Mouse (Mus musculus) hindbrain, embryonic 11.5 days (tissue): ENCODE measurements around the gene Casp9. TPM values are rescaled to one million over a fixed set of nuclear protein-coding genes. Genes with fewer than 3 reads are reported as not detected.

Experiments used
- ATAC-seq: fragments of 200-750 bp; cut with Nextera tagmentation; 2 replicates; pipeline ENCODE4 v1.8.0; 2017; ENCODE audit warnings: mild to moderate bottlenecking, moderate TSS enrichment, moderate library complexity; ENCODE audit not compliant: low FRiP score
- DNase-seq: peaks from one replicate; pipeline ENCODE4 v3.0.0-alpha.2; 2015; ENCODE audit warnings: low spot score
- H3K27ac ChIP-seq: fragments of 300-500 bp; sonication (generic); 2 replicates; pipeline ENCODE4 v1.5.1; 2014; ENCODE audit warnings: mild to moderate bottlenecking, low read depth, low read length
- H3K27me3 ChIP-seq: fragments of 300-500 bp; sonication (generic); 2 replicates; pipeline ENCODE4 v1.6.1; 2014; ENCODE audit warnings: mild to moderate bottlenecking, low read length, moderate library complexity, mixed read lengths; ENCODE audit not compliant: control insufficient read depth, insufficient read depth
- H3K36me3 ChIP-seq: fragments of 300-500 bp; sonication (generic); 2 replicates; pipeline ENCODE4 v1.6.1; 2014; ENCODE audit warnings: mild to moderate bottlenecking, low read length, moderate library complexity, mixed read lengths; ENCODE audit not compliant: control insufficient read depth, insufficient read depth
- H3K4me1 ChIP-seq: fragments of 300-500 bp; sonication (generic); replicated peaks from 2 replicates; pipeline ENCODE4 v1.6.1; 2014; ENCODE audit warnings: low read length, mixed read lengths; ENCODE audit not compliant: control insufficient read depth, insufficient read depth
- H3K4me2 ChIP-seq: fragments of 300-500 bp; sonication (generic); replicated peaks from 2 replicates; pipeline ENCODE4 v1.6.1; 2014; ENCODE audit warnings: mild to moderate bottlenecking, low read depth, low read length
- H3K4me3 ChIP-seq: fragments of 300-500 bp; sonication (generic); 2 replicates; pipeline ENCODE4 v1.5.1; 2014; ENCODE audit warnings: low read depth, low read length
- H3K9ac ChIP-seq: fragments of 300-500 bp; sonication (generic); 2 replicates; pipeline ENCODE4 v1.6.1; 2014; ENCODE audit warnings: low read depth, low read length
- H3K9me3 ChIP-seq: fragments of 300-500 bp; sonication (generic); 2 replicates; pipeline ENCODE4 v1.6.1; 2016; ENCODE audit warnings: low read length; ENCODE audit not compliant: control insufficient read depth
- WGBS: fragments of 180-500 bp; shearing (Covaris S2); extraction: QIAGEN DNeasy Blood & Tissue Kit; methylation state at CpG from one replicate; pipeline ENCODE4 v1.1.7; 2014; 5-methylcytosine and 5-hydroxymethylcytosine counted together
- polyA plus RNA-seq: library from polyadenylated mRNA; unstranded; fragments of >200 nt; fragmentation: Nextera tagmentation; extraction: Ambion mirVana; gene quantifications from 2 replicates; pipeline ENCODE4 v1.2.1, GENCODE M21; 2014

Casp9 gene
- polyA plus RNA-seq, 1 experiment from 2014 or later = 17.3 TPM

DNA sequence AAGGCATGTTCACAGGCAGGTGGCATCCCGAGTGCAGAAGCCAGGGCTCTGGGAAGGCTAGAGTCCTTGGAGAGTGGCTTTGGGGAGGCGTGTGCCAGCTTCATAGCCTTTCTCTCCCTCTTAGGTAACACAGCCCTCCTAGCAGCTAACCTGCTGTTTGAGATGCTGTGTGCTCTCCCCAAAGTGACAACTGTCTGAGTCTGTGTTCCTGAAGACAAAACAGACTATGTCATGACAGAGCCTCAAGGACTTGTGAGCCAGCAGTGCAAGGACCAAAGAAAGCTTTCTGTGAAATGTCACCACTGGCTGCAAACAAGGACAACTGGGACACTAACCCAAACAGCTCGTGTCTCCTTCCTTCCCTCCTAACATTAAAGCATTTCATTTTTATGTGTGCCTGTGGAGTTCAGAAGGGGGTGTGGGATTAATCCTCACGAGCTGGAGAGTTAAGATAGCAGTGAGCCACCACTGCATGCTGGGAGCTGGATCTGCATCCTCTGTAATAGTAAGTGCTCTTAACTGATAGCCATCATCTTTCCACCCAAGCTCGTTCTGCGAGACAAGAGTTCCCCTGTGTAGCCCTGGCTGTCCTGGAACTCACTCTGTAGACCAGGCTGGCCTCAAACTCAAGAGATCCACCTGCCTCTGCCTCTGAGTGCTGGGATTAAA, 34.4 kb upstream of the Casp9 start:
- Histone ChIP-seq H3K4me3 (no peak overlapping the region), H3K4me1 (no peaks in the 10 kb centered on the region), H3K36me3 (no peaks in the 10 kb centered on the region), H3K9me3 (no peaks in the 10 kb centered on the region), H3K27ac (no peak overlapping the region), H3K9ac (no peak overlapping the region), H3K27me3 (no peaks in the 10 kb centered on the region), H3K4me2 (no peak overlapping the region)
- ATAC-seq (no peak), DNase-seq (no peak)
- 83% methylated on average over 6 of the region's 6 CpGs for WGBS

DNA sequence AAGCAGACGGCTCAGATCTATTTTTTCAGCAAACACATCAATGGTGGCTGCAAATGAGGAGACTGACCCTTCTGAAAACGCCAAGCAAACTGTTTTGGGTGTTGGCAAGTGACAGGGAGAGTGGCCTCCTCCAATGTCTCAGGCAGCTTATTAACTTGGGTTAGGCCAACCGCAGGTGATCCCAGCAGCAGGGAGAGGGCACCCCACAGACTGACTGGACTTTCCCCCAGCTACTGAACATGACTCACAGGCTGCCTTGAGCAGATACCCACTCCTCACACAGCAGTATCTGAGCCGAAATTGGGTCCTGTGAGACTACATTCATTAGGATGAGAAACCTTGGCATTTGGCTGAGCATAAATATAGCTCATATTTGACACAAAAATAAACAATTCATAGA, 32.5 kb upstream of the Casp9 start:
- no peak for ATAC-seq
- WGBS = 88% methylated on average over 4 of the region's 4 CpGs
- Histone ChIP-seq H3K9ac (no peak overlapping the region), H3K36me3 (no peaks in the 10 kb centered on the region), H3K4me3 (no peak overlapping the region), H3K4me2 (no peak overlapping the region), H3K27ac (no peak overlapping the region), H3K27me3 (no peaks in the 10 kb centered on the region), H3K4me1 (no peaks in the 10 kb centered on the region), H3K9me3 (no peaks in the 10 kb centered on the region)
- no peak for DNase-seq

DNA sequence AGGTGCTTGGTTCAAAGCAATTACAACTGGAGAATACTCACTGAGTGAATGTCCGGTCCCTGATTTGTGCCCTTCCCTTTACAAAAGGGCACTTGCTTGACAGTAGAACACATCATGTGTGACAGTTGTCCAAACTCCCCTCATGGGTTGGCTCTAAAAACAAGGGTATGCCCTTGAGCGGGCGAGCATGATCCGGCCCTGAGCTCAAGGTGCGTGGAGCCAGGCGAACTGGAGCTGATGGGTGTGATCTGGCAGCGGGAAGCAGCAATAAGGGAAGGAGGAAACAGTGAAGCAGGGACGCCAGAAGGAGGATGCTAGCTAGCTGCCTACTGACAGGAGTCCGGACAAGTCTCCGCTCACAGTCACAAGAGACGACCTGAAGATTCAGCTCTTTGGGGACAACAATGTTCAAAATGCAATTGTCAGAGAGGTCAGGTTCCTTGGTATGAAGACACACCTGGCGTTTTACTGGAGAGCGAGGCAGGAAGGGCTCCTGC, 31.3 kb upstream of the Casp9 start:
- Histone ChIP-seq H3K27me3 (no peaks in the 10 kb centered on the region), H3K9me3 (no peaks in the 10 kb centered on the region), H3K4me2 (no peak overlapping the region), H3K4me1 (no peaks in the 10 kb centered on the region), H3K36me3 (no peaks in the 10 kb centered on the region), H3K9ac (no peak overlapping the region), H3K27ac (no peak overlapping the region), H3K4me3 (no peak overlapping the region)
- ATAC-seq = no peak
- 94% methylated on average over 13 of the region's 13 CpGs for WGBS
- DNase-seq = no peak

DNA sequence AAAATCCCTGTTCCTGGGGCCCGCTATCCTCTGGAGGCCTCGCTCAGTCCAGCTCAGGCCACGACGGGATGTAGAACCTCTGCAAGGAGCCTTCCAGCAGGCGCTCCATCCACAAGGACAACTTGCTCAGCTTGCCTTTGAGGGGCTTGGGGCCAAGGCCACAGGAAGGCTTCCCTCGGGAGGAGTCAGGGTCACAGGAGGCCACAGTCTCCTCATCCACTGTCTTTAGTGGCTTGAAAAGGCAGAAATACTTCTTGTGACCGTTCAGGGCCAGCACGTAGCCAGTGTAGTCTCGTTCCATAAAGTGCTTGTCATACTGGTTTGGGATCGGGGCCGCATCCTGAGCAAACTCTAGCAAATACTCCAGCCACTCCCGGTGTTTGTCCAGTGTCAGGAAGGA, 29.9 kb upstream of the Casp9 start:
- no peak overlapping the region for H3K9ac ChIP-seq
- ATAC-seq = no peak
- no peaks in the 10 kb centered on the region for H3K9me3 ChIP-seq
- no peaks in the 10 kb centered on the region for H3K36me3 ChIP-seq
- H3K27me3 ChIP-seq = no peaks in the 10 kb centered on the region
- DNase-seq = no peak
- WGBS = 92% methylated on average over 12 of the region's 12 CpGs
- no peak overlapping the region for H3K4me2 ChIP-seq
- H3K4me1 ChIP-seq = no peaks in the 10 kb centered on the region
- no peak overlapping the region for H3K4me3 ChIP-seq
- no peak overlapping the region for H3K27ac ChIP-seq

DNA sequence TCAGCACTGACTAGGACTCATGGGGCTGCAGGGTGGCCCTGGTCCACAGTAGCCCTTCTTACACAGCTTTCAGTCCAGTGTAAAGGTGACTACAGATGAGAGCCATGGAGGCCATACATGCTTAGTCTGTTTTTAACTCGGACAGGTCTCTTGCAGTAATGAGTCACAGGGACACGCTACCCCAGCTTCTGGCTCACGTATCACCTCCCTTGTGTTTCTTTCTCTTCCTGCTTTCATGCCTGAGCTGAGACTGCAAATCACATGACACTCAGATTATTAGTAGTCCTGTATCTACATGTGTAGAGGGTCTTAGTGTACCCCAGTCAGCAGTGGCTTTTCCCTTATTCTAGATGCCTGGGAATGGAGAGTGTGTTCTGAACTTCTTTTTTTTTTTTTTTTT, 28.4 kb upstream of the Casp9 start:
- Histone ChIP-seq H3K27me3 (no peaks in the 10 kb centered on the region), H3K4me2 (no peak overlapping the region), H3K9me3 (no peaks in the 10 kb centered on the region), H3K9ac (no peak overlapping the region), H3K36me3 (no peaks in the 10 kb centered on the region), H3K27ac (no peak overlapping the region), H3K4me1 (no peaks in the 10 kb centered on the region), H3K4me3 (no peak overlapping the region)
- WGBS = 93% methylated on average over 3 of the region's 3 CpGs
- DNase-seq (no peak), ATAC-seq (no peak)

DNA sequence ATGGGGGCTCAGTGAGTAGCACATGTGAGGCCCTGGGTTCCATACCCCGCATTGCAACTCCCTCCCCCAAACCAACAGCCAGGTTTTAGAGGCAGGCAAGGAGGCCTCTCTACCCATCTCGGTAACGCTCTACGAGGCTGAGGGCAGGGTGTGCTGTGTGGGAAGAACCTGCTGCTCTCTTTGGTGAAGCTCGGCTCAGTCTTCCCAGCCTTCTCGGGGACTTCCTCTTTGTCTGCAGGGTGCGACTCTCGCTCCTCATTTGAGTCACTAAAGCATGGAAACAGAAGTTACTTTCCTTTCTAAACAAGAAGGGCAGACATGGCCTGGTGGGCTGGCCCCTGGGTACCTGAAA, 27.1 kb upstream of the Casp9 start:
- H3K9me3 ChIP-seq = no peaks in the 10 kb centered on the region
- no peaks in the 10 kb centered on the region for H3K4me1 ChIP-seq
- H3K9ac ChIP-seq = no peak overlapping the region
- ATAC-seq (no peak), DNase-seq (no peak)
- no peak overlapping the region for H3K4me3 ChIP-seq
- H3K27ac ChIP-seq = no peak overlapping the region
- no peaks in the 10 kb centered on the region for H3K27me3 ChIP-seq
- H3K36me3 ChIP-seq = no peaks in the 10 kb centered on the region
- no peak overlapping the region for H3K4me2 ChIP-seq
- 90% methylated on average over 8 of the region's 8 CpGs for WGBS

DNA sequence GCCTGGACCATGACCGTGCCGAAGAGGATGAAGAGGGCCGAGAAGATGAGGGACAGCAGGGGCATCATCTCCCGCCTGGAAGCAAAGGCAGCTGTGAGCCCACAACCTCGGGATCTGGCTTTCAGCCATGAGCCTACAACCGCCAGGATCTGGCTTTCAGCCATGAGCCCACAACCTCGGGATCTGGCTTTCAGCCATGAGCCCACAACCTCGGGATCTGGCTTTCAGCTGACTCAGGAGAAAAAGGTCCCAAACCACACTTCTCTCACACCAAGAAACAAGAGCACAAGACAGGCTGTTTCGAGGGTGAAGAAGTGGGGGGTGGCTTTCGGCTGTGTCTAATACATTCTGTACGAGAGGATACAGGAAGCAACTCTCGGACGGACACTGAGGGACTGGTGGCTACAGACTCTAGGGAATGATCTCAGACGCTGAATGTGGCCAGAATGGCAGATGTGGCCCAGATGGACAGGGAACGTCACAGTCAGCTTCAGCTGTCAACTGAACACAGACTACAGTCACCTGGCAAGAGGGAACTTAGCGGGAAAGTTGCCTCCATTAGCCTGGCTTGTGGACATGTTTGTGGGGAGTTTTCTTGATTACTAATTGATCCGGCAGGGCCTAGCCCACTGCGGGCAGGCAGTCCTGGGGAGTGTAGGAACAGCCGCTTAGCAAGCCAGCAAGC, 26.6 kb upstream of the Casp9 start:
- Histone ChIP-seq H3K9me3 (no peaks in the 10 kb centered on the region), H3K4me2 (no peak overlapping the region; the same call in 1 of the 2 replicates), H3K4me3 (no peak overlapping the region), H3K27ac (no peak overlapping the region), H3K4me1 (no peaks in the 10 kb centered on the region), H3K27me3 (no peaks in the 10 kb centered on the region), H3K9ac (no peak overlapping the region), H3K36me3 (no peaks in the 10 kb centered on the region; the same call in 1 of the 2 replicates)
- 80% methylated on average over 19 of the region's 19 CpGs for WGBS
- no peak for DNase-seq
- no peak for ATAC-seq

DNA sequence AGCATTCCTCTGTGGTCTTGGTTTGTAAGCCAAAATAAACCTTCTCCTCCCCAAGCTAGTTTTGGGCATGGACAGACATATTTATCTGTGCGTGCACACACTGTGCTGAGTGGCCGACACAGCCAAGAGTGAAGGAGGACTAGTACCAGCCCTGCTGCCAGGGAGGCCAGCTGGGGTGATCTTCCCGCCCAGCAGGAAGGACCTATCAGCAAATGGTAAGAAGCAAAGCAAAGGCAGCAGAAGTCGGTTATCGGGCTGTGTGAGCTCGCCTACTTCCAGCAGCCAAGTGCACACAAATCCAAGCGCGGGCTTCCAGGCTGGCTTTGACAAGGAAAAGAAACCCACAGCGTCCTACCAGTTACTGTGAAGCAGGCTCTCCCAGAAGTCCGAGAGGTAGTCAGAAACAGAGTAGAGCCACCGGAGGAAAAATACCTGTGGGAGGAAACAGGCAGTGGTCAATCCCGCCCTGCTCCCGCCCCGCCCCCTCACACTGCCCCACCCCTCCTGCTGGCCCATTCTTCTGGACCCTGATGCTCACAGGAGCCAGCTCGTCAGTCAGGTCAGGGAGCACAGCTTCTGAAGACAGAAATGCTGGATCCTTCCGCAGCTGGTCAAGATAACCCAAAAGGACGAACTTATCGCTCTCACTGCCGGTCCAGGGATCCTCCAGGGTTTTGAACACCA, 25.9 kb upstream of the Casp9 start:
- WGBS = 67% methylated on average over 19 of the region's 19 CpGs
- H3K4me2 ChIP-seq = no peak overlapping the region; the same call in 1 of the 2 replicates
- H3K27ac ChIP-seq = no peak overlapping the region
- DNase-seq (no peak), ATAC-seq (no peak)
- H3K9ac ChIP-seq = no peak overlapping the region
- no peaks in the 10 kb centered on the region for H3K9me3 ChIP-seq
- H3K36me3 ChIP-seq = peaks cover 2% of the 10 kb centered on the region; the same call in 1 of the 2 replicates
- H3K27me3 ChIP-seq = no peaks in the 10 kb centered on the region
- no peaks in the 10 kb centered on the region for H3K4me1 ChIP-seq
- H3K4me3 ChIP-seq = no peak overlapping the region
